Mouse (Mus musculus): Measurements from ENCODE around the gene Rbm33.

Rbm33 gene

DNA sequence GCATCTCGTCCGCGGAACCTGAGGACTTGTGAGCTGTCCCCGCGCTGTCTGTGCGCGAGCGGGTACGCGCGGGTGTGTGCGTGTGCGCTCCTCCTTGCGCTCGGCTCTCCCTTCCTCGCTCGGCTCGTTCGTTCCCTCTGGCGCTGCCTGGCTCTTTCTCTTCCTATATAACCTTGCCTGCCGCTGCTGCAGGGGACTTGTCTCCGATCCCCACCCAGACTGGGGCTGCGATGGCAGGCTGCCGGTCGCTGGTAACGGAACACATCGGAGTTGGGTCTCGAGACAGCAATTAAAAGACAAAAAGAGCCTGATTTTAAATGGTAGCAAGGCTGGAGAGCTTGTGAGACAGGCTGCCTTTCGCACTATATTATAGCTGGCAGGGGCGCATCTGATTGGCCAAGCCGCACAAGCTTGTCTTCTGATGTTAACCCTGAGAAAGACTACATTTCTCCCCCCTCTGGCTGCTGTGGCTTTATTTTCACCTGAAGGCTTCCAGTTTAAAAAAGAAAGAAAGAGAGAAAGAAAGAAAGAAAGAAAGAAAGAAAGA is 149.9 kb downstream of the Rbm33 start, which contains the start of gene Shh:
TSS of gene Shh (minus strand) at position 497 of the 547 bp plus-strand sequence.
- under 1% methylated on average over 31 of the region's 31 CpGs for WGBS

Measured in cerebral cortex, adult 2 months (tissue).